Mouse (Mus musculus): ENCODE results near the gene Nmu. TPM values are rescaled to one million over a fixed set of nuclear protein-coding genes. Genes with fewer than 3 reads are reported as not detected.

The Nmu gene
- not detected for total RNA-seq (2023)

DNA sequence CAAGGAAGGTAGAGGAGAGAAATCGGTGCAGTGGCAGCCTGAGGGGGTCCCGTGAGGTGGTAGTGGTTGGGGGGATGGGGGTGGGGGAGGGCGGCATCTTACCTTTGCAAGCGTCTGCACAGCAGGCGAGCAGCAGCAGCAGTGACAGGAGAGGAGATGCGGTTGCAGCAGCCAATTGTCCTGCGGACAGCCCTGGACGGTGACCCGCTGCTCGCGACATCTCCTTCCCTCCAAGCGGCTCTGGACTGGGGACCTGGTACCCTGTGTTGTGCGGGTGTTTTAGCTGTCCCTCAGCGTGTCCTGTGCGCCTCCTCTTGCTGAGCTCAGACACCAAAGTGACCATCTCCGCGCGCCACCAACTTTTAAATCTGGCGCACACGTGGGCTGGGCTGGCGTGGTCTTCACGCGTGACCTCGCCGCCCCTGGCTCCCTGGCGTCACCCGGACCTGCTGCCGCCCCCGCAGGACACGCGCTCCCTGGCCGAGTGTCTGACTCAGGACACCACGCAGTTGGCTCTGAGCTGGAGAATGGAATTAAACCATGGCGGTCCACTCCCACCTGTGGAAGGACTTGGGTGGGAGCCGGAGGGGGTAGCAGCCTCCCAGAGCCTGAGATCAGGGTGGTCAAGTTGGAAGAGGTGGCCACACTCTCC lies at the start of gene Nmu:
Gene Nmu, minus strand, starts transcription at position 336 of the 652 bp plus-strand sequence.

DNA sequence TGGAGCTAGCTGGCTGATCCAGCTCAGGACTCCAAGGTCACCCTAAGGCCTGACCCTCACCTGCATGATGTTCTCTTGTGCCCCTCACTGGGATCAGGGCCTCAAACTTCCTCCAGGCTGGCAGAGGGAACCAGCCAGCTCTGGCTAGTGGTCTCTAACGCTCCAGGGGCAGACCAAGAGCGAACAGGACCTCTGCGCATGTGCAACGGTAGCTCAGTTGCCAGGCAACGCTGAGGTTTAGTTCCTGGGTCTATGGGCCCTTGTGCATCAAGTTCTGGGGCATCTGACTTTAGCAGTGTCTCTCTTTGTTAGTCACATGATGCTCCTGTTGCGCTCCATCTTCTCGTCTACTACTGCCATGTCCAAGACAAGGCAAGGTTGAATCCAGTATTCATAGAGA lies 32.6 kb downstream of the Nmu start, which contains the start of gene Pdcl2:
Gene Pdcl2, minus strand, starts transcription at position 204 of the 400 bp plus-strand sequence.

DNA sequence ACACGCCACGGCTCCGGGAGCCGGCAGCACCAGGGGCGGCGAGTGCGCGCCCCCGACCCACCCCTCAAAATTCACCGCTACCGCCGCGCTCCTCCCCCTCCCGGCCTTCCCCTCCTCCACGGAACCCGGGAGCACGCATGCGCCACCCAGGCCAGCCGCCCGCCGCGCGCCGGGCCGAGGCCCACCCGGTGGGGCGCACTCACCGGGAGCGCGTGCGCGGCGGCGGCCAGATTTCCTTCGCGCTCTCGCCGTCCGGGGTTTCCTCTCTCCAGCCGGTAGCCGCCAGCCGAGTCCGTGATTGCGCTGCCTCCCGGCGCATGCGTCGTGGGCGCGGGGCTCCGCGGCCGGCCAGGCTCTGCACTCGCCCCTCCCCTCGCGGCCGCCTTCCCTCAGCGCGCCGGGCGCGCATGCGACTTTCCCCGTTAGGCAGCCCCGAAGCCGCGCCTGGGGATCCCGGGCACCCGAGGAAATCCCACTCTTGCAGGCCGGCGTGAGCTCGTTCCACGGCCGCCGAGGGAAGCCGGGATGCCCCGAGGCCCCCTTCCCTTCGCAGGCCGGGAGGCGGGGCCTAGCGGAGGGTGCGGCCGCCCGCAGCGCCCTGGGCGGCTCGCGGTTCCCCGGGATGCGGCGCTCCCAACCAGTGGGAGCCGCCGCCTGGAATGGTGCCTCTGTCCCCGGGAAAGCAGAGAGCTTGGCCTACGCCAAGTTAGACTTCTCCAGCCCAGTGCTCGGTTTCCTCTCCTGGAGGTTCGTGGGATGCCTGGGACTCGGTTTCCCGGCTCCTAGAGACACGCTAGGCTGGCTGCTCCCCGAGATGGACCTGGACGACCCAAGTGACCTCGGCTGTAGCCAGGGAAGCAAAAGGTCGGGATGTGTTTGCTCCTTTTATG lies 58.9 kb downstream of the Nmu start, which contains the start of gene Clock:
Gene Clock, minus strand, starts transcription at position 341 of the 890 bp plus-strand sequence.

Other genes with a start within 250 kb of the Nmu start
- gene Srd5a3, start 223.5 kb downstream of the Nmu start, total RNA-seq (2023), result 23.3 TPM
- 25.3 TPM for gene Tmem165, start 179.9 kb downstream of the Nmu start, total RNA-seq (2023)
- gene Clock, start 59.0 kb downstream of the Nmu start, total RNA-seq (2023), result 22.2 TPM
- gene Pdcl2, start 32.6 kb downstream of the Nmu start, total RNA-seq (2023), result not detected
- gene Gm7271, start 120.3 kb upstream of the Nmu start, total RNA-seq (2023), result not detected
- 73.3 TPM for gene Exoc1, start 165.5 kb upstream of the Nmu start, total RNA-seq (2023)
- gene Cep135, start 224.9 kb upstream of the Nmu start, total RNA-seq (2023), result 20.6 TPM

Data from CD4-positive naive resting alpha-beta T cell, adult 76 days (primary cell).